Comparison of ENCODE assay signal across 26 mouse cellular contexts in the genomic region with DNA sequence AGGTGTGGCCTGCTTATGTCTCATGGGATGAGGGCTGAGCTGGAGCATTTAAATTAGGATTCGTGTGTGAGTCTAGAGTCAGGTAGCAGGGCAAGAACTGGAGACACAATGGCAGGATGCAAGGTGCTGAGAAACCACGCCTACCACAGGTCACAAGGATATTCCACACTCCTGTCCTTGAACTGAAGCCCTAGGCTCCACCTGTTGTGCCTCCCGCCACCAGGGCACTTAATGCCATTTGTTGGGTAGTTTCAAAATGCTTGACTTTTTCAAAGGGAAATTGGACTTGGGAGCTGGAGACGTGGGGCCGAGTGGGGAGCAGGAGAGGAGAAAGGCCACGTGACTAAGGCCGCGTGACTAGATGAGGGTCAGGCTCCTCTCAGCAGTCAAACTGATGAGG. TPM values are rescaled to one million over a fixed set of nuclear protein-coding genes. Genes with fewer than 3 reads are reported as not detected.
"Had no signal": no experiment of that assay in that cellular context is flagged by ENCODE, and none has a peak within 500 bp of the region (broad histone marks: within the 10 kb centered on the region; RNA-seq: fewer than 3 reads in every experiment).

No protein-coding gene starts in this region.

- H3K4me2 ChIP-seq: lung, embryonic 15.5 days; midbrain, embryonic 11.5 days; midbrain, embryonic 13.5 days; midbrain, embryonic 15.5 days; neural tube, embryonic 12.5 days; stomach, embryonic 15.5 days had no signal

- H3K9me3 ChIP-seq: lung, embryonic 15.5 days; megakaryocyte, embryonic 14.5 days; midbrain, embryonic 13.5 days; midbrain, embryonic 15.5 days; neural tube, embryonic 12.5 days; stomach, embryonic 15.5 days had no signal

- H3K27me3 ChIP-seq: midbrain, embryonic 15.5 days had no signal

- H3K4me3 ChIP-seq: lung, embryonic 15.5 days; megakaryocyte, embryonic 14.5 days; midbrain, embryonic 13.5 days; midbrain, embryonic 15.5 days; neural tube, embryonic 12.5 days; stomach, embryonic 15.5 days had no signal

- H3K36me3 ChIP-seq: lung, embryonic 15.5 days; midbrain, embryonic 13.5 days; midbrain, embryonic 15.5 days; neural tube, embryonic 12.5 days; stomach, embryonic 15.5 days had no signal

- H3K9ac ChIP-seq: liver, postnatal 0 days; lung, embryonic 15.5 days; midbrain, embryonic 13.5 days; midbrain, embryonic 15.5 days; neural tube, embryonic 12.5 days; stomach, embryonic 15.5 days had no signal

- ATAC-seq: liver, postnatal 0 days; lung, postnatal 0 days; midbrain, embryonic 13.5 days; midbrain, embryonic 15.5 days had no signal

- DNase-seq: liver, postnatal 0 days; lung, adult 2 months; lung, postnatal 14 days; lung, postnatal 36 days; right cerebral cortex, postnatal 14 days; thymus, adult 2 months; thymus, postnatal 25 days; thymus, postnatal 4 days had no signal

- H3K27ac ChIP-seq: lung, embryonic 15.5 days; macrophage; midbrain, embryonic 13.5 days; midbrain, embryonic 15.5 days; neural tube, embryonic 12.5 days; stomach, embryonic 15.5 days; stomach, postnatal 0 days had no signal

RNA-seq across cellular contexts. Expression of a gene that starts 4.3 kb away (rescaled TPM):
- total RNA-seq: megakaryocyte progenitor cell, adult 5-6 weeks; midbrain, postnatal 0 days; monocyte, adult 5-6 weeks; neutrophil, adult 5-6 weeks had no signal
- polyA plus RNA-seq: liver, postnatal 0 days; macrophage; midbrain, embryonic 11.5 days; midbrain, embryonic 13.5 days; midbrain, embryonic 15.5 days; neural tube, embryonic 12.5 days; neural tube, embryonic 14.5 days; spleen, adult 2 months; stomach, embryonic 15.5 days; stomach, postnatal 0 days; thymus, adult 2 months; urinary bladder, adult 2 months had no signal

RNA-seq across cellular contexts. Expression of a gene that starts 16.4 kb away (rescaled TPM):
- total RNA-seq: megakaryocyte progenitor cell, adult 5-6 weeks; midbrain, postnatal 0 days; monocyte, adult 5-6 weeks; neutrophil, adult 5-6 weeks had no signal
- polyA plus RNA-seq: macrophage; midbrain, embryonic 11.5 days; midbrain, embryonic 13.5 days; midbrain, embryonic 15.5 days; midbrain, postnatal 0 days; neural tube, embryonic 12.5 days; neural tube, embryonic 14.5 days; spleen, adult 2 months; testis, adult 2 months had no signal

RNA-seq across cellular contexts. Expression of a gene that starts 24.4 kb away (rescaled TPM):
- total RNA-seq: megakaryocyte progenitor cell, adult 5-6 weeks; midbrain, postnatal 0 days; monocyte, adult 5-6 weeks; neutrophil, adult 5-6 weeks had no signal
- polyA plus RNA-seq: macrophage; midbrain, embryonic 11.5 days; midbrain, embryonic 13.5 days; midbrain, embryonic 15.5 days; midbrain, postnatal 0 days; spleen, adult 2 months had no signal

RNA-seq across cellular contexts. Expression of a gene that starts 37.4 kb away (rescaled TPM):
- total RNA-seq: megakaryocyte progenitor cell, adult 5-6 weeks; monocyte, adult 5-6 weeks; neutrophil, adult 5-6 weeks had no signal
- polyA plus RNA-seq: macrophage had no signal
